Mouse (Mus musculus): ENCODE results near the gene H1f0.
"Not testable (repeated sequence)": the region's sequence is repeated elsewhere in the genome, so short reads cannot be mapped to it uniquely, and the experiment has no call there.

- TF ChIP-seq CTCF (IDR thresholded peaks at IDR 0.05; ENCODE audit: borderline replicate concordance, insufficient read depth, low read length); POLR2A (IDR thresholded peaks at IDR 0.05; ENCODE audit: low read depth, low read length): not testable (repeated sequence)
Measured at GRCm38 (mm10) chr15:79031908-79032307, 3.7 kb downstream of the H1f0 start.

Measured in embryonic fibroblast, embryonic 13.5 days (primary cell).